Mouse (Mus musculus) T-cell, adult 2 months (primary cell): ENCODE results near the gene Il24.

ENCODE experiments used
- DNase-seq: peaks from one replicate; pipeline ENCODE4 v3.0.0; 2022; ENCODE audit warnings: low spot score

Gene Il24

DNA sequence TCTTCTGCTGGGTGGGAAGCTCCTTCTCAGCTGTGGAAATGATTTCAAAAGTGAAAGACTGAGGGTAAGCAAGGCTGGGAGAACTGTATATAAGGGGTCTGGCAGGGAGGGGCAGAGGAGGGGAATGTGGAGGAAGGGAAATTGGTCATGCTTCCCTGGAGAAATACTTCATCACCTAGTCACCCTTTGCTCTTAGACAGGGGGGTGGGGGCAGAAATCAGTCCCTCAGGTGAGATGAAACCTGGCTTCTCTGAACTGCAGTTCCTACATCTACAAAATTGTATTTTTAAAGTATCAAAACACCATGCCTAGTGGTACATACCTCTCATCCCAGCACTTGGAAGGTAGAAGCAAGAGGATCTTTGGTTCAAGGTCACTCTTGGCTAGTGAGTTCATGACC is at the start of gene Il24:
Gene Il24 (minus strand): TSS at position 101 of the 400 bp plus-strand sequence.
- no peak for DNase-seq

DNA sequence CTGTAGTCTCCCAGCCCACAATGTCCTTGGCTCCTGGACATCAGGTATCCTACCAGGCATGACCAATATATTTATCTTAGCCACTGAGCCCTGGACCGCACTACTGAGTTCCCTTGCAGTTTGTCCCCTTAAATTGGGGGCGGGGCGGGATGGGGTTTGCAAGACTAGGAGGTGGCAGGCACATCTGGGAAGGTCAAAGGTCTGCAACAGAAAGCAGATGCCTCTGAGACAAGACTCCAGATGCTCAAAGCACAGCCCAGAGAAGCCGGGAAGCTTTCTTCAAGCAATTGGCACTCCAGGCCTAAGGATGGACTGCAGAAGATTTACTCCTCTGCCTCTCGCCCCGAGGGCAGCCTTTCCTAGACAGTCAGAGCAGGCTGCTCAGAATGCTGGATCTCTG is 49.1 kb upstream of the Il24 start:
- no peak for DNase-seq

DNA sequence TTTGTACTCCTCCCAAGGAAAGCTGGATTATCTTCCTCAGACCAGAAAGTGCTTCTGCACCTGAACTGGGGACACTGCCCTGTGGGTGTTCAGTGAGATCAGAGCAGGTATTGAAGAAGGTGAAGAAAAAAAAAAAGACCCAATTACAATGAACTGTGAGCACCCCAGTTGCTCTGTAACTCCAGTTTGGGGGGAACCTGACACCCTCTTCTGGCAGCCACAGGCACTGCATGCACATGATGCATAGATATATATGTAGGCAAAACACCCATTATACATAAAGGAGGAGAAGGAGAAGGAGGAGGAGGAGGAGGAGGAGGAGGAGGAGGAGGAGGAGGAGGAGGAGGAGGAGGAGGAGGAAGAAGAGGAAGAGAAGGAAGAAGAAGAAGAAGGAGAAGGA is 39.2 kb upstream of the Il24 start:
- DNase-seq = no peak

- no peak for DNase-seq
Observed at GRCm38 (mm10) chr1:130918323-130918980, 31.2 kb upstream of the Il24 start.

DNA sequence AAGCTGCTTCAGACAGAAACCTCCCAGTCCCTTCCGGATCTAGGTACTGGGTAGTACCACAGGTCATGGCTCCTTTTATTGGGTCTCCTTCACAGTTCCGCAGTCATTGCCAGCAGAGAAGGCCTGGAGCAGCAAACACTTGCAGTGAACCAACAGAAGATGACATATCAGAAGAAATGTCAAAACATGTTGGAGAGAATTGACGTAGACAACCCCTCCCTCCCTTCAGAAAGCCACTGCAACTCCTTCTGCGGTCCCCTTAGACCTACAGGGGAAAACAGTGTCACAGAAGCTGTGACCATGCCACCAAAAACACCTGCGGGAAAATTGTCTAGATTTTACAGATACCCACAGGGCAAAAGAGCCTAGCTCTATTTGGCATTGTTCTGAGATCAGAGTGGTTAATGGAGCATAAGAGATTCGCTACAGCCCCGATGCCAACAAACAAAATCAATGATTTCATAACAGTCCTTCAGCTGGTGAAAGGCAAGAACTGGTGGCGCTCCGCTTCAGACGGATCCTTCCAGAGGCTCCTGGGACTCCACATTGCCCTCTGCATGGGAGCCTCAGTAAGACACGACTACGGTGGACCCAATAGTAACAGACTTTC is 24.3 kb upstream of the Il24 start, which contains the start of gene Il20:
Gene Il20 (minus strand): TSS at position 51 of the 610 bp plus-strand sequence.
- DNase-seq = no peak

DNA sequence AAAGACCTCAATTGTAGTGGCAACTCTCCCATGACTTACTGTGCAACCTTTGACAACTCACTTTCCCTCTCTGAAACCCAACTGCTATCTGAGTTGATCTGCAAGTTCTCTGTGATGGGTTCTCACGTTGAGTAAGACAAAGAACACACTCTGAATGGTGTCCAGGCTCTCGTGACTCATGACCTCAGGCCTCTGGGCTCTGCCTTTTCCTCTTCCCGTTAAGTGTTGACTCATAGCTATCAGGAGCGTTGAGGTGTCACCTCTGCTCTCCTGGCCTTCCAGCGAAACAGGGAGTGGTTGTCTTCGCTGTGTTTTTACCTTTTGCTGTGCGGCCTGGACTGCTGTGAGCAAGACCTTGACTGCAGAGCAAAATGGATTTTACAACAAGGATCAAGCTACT is 15.3 kb upstream of the Il24 start:
- no peak for DNase-seq

DNA sequence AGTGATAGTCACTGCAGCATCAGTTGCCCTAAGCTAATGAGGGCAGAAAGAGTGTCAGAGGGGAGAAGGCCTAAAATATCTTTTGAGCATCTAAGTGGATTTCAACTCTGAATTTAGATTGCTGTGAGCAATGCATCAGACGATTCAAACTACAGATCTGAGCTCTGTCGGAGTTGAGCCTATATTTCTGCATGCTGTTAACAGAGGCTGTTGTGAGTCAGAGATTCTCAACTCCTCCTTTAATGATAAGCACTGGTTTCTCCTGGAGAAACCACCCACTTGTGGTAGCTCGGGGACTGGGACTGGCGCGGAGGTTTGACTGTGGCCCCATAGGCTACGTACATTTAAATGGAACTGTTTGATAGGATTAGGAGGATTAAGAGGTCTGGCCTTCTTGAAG is 7.2 kb upstream of the Il24 start:
- DNase-seq = no peak

DNA sequence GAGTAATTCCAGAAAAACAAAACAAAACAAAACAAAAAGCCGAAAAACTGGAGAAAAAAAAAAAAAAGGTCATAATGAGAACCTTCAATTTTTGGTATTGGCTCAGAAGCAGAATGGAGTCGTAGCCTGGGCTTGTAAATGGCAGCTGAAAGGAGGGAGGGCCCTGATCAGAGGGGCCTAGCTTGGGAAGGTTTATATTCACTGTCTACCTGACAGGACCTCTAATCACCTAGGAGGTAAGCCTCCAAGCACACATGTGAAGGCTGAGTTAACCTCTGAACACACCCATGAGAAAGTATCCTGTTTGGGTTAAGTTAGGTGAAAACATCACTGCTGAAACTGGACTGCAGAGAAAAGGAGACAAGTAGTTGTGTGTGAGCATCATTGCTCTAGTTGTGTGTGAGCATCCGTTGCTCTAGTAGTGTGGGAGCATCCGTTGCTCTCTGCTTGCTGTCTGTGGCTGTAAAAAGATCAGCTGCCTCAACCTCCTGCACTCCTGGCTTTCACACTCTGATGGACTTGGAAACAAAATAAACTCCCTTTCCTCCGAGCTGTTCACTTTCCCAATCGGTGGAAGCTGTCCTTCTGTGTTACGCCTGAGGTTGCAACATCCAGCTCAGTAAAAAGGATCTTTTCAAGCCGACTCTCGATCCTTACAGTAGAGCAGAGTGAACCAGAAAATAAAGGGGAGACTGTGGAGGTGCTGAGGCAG is 6.2 kb upstream of the Il24 start:
- no peak for DNase-seq

DNA sequence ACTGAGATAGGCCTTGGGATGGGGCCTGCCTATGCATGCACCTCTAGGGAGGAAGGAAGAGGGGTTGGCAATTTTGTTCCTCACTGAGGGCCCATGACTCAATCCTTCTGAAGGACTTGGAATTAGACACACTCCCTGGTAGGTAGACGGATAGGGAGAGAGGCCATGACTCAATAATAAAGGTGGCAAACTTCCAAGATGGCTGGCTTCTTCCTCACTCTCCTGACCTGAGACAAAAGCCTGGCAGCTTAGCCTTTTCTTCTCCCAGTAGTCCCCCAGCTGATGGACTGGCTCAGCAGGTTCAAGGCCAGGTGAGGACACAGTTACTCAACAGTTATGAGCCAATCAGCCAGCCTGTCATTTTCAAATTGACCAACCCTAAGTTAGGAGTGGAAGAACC is 5.2 kb upstream of the Il24 start:
- no peak for DNase-seq

DNA sequence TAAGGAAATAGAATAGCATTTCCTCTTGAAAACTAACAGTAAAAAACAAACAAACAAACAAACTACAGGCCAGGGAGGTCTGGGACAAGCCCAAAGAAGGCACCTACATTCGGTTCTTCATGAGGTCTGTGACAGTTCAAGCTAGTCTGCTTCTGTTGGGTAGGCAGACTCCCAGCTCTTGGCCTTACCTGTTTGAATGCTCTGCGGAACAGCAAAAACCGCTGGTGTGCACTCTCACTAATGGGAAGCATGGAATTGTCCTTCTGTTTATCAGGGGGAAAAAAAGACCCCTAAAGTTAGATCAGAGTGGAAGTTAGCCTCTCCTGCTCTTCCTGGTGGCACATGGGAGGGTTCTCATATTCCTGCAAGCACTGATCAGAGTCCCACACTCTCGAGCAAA is 4.1 kb downstream of the Il24 start:
- DNase-seq = no peak

DNA sequence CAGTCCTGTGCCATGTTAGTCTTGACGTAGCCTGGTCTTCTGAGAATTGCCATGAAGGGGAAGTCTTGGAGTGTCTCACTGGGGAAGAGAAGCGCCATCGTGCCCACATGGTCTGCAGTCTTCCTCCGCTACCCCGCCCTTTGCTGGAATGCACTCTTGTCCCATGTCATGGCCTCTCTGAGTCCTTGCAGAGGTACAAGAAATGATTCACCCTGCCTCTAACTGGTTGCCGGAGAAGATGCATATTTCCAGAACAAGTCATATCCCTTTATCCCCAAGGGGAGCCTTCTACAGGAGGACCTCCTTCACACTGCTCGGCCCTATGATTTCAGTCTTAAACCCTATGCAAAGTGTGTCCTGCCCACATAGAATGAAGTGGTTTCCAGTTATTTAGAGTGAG is 7.3 kb downstream of the Il24 start:
- no peak for DNase-seq

GRCm38 (mm10) chr1:130877889-130878614 is 9.2 kb downstream of the Il24 start:
- DNase-seq = peak; percentile 4

GRCm38 (mm10) chr1:130876931-130877509 is 10.2 kb downstream of the Il24 start:
- DNase-seq = peak; percentile 41

- DNase-seq = no peak
Observed at GRCm38 (mm10) chr1:130875910-130876309, 11.3 kb downstream of the Il24 start.

- no peak for DNase-seq
Observed at GRCm38 (mm10) chr1:130875139-130875538, 12.1 kb downstream of the Il24 start.

DNA sequence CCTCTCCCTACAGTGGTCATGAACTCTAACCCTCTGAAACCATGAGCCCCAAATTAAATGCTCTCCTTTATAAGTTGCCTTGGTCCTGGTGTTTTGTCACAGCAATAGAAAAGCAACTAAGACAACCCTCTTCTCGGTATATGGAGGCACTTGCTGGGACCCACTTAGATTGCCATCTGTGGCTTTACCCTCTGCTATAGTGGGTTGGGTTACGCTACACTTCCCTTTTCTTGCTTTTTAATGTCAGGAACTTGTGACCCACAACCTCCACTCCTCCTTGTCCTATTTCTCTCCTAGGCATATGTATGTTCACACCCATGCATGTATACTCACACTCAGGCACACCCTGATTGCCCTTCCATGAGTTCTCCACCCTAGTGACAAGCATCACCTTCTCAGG is 14.3 kb downstream of the Il24 start:
- no peak for DNase-seq

- DNase-seq = no peak
Observed at GRCm38 (mm10) chr1:130865541-130866221, 21.6 kb downstream of the Il24 start, which contains the start of gene Fcmr. TSS of gene Fcmr (plus strand) at chr1:130865669.

- no peak for DNase-seq
Observed at GRCm38 (mm10) chr1:130864741-130865140, 22.5 kb downstream of the Il24 start.

DNA sequence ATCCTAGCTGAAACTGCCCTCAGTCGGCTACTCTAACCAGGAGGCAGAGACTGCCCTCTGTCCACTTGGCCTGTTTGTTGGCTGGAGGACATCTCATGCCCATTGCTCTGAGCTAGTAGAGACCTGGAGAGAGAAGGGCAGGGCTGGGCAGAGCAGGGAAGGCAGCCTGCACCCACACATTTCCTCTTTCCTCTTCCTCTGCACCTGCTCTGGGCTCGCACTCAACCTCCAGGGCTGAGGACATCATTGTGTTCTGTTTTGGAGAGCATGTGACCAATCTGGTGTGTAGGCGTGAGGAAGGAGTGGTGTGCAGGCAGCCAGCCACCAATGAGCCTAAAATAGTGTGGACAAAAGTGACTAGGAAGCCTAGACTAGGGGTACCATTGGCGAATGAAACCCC is 23.0 kb downstream of the Il24 start:
- DNase-seq = peak; percentile 37

- DNase-seq = no peak
Observed at GRCm38 (mm10) chr1:130857456-130857855, 29.8 kb downstream of the Il24 start.

DNA sequence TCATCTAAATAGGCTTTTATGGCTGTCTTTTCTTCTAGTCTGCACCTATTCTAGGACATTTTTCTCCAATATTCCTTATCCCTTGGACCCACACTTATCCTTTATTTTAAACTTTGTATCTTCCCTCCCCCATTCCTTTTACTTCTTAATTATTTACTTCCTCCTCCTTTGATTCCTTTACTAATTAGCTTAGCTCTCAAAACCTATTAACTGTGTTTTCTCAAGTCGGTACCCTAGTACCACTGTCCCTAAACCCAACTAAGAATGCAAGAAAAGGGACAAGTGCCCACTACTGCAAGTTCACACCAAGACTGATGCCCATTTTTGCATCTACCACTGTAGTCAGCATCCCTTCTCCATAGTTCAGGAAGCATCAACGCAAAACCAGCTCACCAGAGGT is 31.5 kb downstream of the Il24 start:
- DNase-seq = no peak

DNA sequence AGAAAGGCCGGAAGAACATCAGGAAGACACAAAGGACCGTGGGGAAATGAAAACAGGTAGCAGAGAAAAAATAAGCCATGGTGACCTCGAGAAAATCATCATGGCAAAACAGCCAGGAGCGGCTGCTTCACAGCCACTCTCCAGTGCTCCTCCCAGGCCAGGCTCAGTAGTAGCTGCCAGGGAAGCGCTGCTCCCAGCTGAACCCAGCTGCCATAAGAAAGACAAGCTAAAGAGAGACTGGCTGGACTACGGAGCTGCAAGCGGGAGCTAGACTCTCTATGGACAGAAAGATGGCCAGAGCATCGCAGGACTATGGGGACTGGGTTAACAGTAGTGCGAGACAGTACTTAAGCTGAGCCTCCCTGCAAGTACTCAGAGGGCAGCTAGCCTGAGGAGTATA is 32.4 kb downstream of the Il24 start:
- no peak for DNase-seq
